Comparison of ENCODE assay signal across 25 mouse cellular contexts in genomic region chr10:4492045-4492444, GRCm38 (mm10). TPM values are rescaled to one million over a fixed set of nuclear protein-coding genes. Genes with fewer than 3 reads are reported as not detected.
"Had no signal": no experiment of that assay in that cellular context is flagged by ENCODE, and none has a peak within 500 bp of the region (broad histone marks: within the 10 kb centered on the region; RNA-seq: fewer than 3 reads in every experiment).

No protein-coding gene starts in this region.

- H3K4me2 ChIP-seq: limb, embryonic 15.5 days; liver, embryonic 15.5 days; lung, embryonic 14.5 days; midbrain, embryonic 13.5 days; neural tube, embryonic 13.5 days; neural tube, embryonic 15.5 days; stomach, embryonic 15.5 days had no signal

- H3K9ac ChIP-seq: limb, embryonic 15.5 days; liver, embryonic 15.5 days; lung, embryonic 14.5 days; midbrain, embryonic 13.5 days; neural tube, embryonic 13.5 days; neural tube, embryonic 15.5 days; stomach, embryonic 15.5 days had no signal

- H3K27me3 ChIP-seq: limb, embryonic 15.5 days; liver, embryonic 15.5 days; megakaryocyte, embryonic 14.5 days; midbrain, embryonic 13.5 days; neural tube, embryonic 13.5 days; neural tube, embryonic 15.5 days; stomach, embryonic 15.5 days had no signal

- DNase-seq: lung, adult 18-20 months; lung, embryonic 14.5 days; lung, postnatal 14 days; lung, postnatal 36 days; retina, postnatal 1 day; right cerebral cortex, adult 18-20 months; right cerebral cortex, postnatal 25 days; right cerebral cortex, postnatal 4 days; thymus, adult 2 months; thymus, postnatal 25 days; thymus, postnatal 4 days had no signal

- H3K4me1 ChIP-seq: limb, embryonic 15.5 days; megakaryocyte, embryonic 14.5 days; midbrain, embryonic 13.5 days; neural tube, embryonic 13.5 days; neural tube, embryonic 15.5 days; stomach, embryonic 15.5 days had no signal

- H3K4me3 ChIP-seq: limb, embryonic 15.5 days; liver, embryonic 15.5 days; megakaryocyte, embryonic 14.5 days; midbrain, embryonic 10.5 days; midbrain, embryonic 13.5 days; myocyte; neural tube, embryonic 13.5 days; neural tube, embryonic 15.5 days; stomach, embryonic 15.5 days had no signal

- H3K9me3 ChIP-seq: limb, embryonic 15.5 days; liver, embryonic 15.5 days; midbrain, embryonic 10.5 days; midbrain, embryonic 13.5 days; neural tube, embryonic 13.5 days; neural tube, embryonic 15.5 days; stomach, embryonic 15.5 days had no signal

- H3K27ac ChIP-seq: limb, embryonic 15.5 days; liver, embryonic 15.5 days; macrophage; midbrain, embryonic 10.5 days; midbrain, embryonic 13.5 days; neural tube, embryonic 13.5 days; neural tube, embryonic 15.5 days; stomach, embryonic 15.5 days; stomach, postnatal 0 days had no signal

- H3K36me3 ChIP-seq: limb, embryonic 15.5 days; liver, embryonic 15.5 days; midbrain, embryonic 10.5 days; midbrain, embryonic 13.5 days; neural tube, embryonic 13.5 days; neural tube, embryonic 15.5 days; stomach, embryonic 15.5 days had no signal

RNA-seq across cellular contexts. Expression of gene Ccdc170, which starts 9.7 kb away (rescaled TPM):
- polyA plus RNA-seq: liver, embryonic 15.5 days; macrophage; midbrain, embryonic 10.5 days; neural tube, embryonic 11.5 days; neural tube, embryonic 13.5 days; small intestine, adult 2 months; spleen, adult 2 months; stomach, postnatal 0 days had no signal
